In genomic region chr17:10807261-10807998, GRCm38 (mm10) we compare ENCODE assay signal across 21 mouse cellular contexts. TPM values are rescaled to one million over a fixed set of nuclear protein-coding genes. Genes with fewer than 3 reads are reported as not detected.
A peak's percentile ranks its signal among the peaks of the same experiment; 100 is the strongest.
DNase-seq lines count a peak whose midpoint lies in the region; ATAC-seq lines count a peak whose summit lies in the region.
"Had no signal": no experiment of that assay in that cellular context is flagged by ENCODE, and none has a peak within 500 bp of the region (broad histone marks: within the 10 kb centered on the region; RNA-seq: fewer than 3 reads in every experiment).

No protein-coding gene starts in this region.

- H3K4me1 ChIP-seq in embryonic facial prominence, embryonic 14.5 days (ENCODE audit: control insufficient read depth, insufficient read depth, low read length) = no peaks in the 10 kb centered on the region
- H3K4me1 ChIP-seq in embryonic facial prominence, embryonic 10.5 days = no peaks in the 10 kb centered on the region
- H3K4me1 ChIP-seq: embryonic facial prominence, embryonic 15.5 days; heart, embryonic 15.5 days; limb, embryonic 13.5 days; neural tube, embryonic 12.5 days had no signal

- DNase-seq in embryonic facial prominence, embryonic 14.5 days (ENCODE audit: low spot score) = peak; percentile 14
- no peak for DNase-seq in embryonic facial prominence, embryonic 10.5 days (ENCODE audit: low spot score)
- peak; percentile 14 for DNase-seq in layer of hippocampus, adult 11-12 months (ENCODE audit: low spot score)
- DNase-seq in layer of hippocampus, postnatal 10 days (ENCODE audit: low spot score in 2 of 2) = no peak
- DNase-seq in cerebellum, adult 11-12 months = peak; percentile 62
- DNase-seq in cerebellum, postnatal 25 days = peak; percentile 56 to 72
- no peak for DNase-seq in adrenal gland, adult 8-10 months
- DNase-seq: gastrocnemius, postnatal 10 days; heart, adult 18-20 months; right cerebral cortex, postnatal 14 days; thymus, postnatal 4 days had no signal

- no peak overlapping the region for H3K4me2 ChIP-seq in embryonic facial prominence, embryonic 14.5 days (ENCODE audit: low read depth, low read length)
- H3K4me2 ChIP-seq: embryonic facial prominence, embryonic 15.5 days; heart, embryonic 15.5 days; limb, embryonic 13.5 days; neural tube, embryonic 12.5 days had no signal

- no peaks in the 10 kb centered on the region for H3K9me3 ChIP-seq in embryonic facial prominence, embryonic 14.5 days (ENCODE audit: control insufficient read depth, low read length)
- H3K9me3 ChIP-seq in embryonic facial prominence, embryonic 10.5 days = no peaks in the 10 kb centered on the region
- H3K9me3 ChIP-seq: embryonic facial prominence, embryonic 15.5 days; G1E; heart, embryonic 15.5 days; limb, embryonic 13.5 days; neural tube, embryonic 12.5 days had no signal

- H3K27ac ChIP-seq in embryonic facial prominence, embryonic 14.5 days (replicated peaks; ENCODE audit: low read depth, low read length) = no peak overlapping the region
- H3K27ac ChIP-seq in embryonic facial prominence, embryonic 10.5 days (replicated peaks) = no peak overlapping the region
- H3K27ac ChIP-seq: embryonic facial prominence, embryonic 15.5 days; heart, embryonic 15.5 days; layer of hippocampus, adult 2 months; limb, embryonic 13.5 days; liver, embryonic 14.5 days; neural tube, embryonic 12.5 days had no signal

- H3K36me3 ChIP-seq in embryonic facial prominence, embryonic 14.5 days (ENCODE audit: control insufficient read depth, insufficient read depth, low read length) = no peaks in the 10 kb centered on the region
- H3K36me3 ChIP-seq in embryonic facial prominence, embryonic 10.5 days (replicated peaks) = no peaks in the 10 kb centered on the region
- H3K36me3 ChIP-seq: embryonic facial prominence, embryonic 15.5 days; G1E; heart, embryonic 15.5 days; limb, embryonic 13.5 days; neural tube, embryonic 12.5 days had no signal

- WGBS in embryonic facial prominence, embryonic 14.5 days = 78% methylated on average over 13 of the region's 13 CpGs
- WGBS in embryonic facial prominence, embryonic 10.5 days = 85% methylated on average over 13 of the region's 13 CpGs

- no peak; the same call in 1 of the 2 replicates for ATAC-seq in embryonic facial prominence, embryonic 14.5 days (ENCODE audit: low read depth)
- ATAC-seq in monocyte, adult 5-6 weeks (replicated peaks; ENCODE audit: insufficient number of reproducible peaks, low FRiP score, low TSS enrichment, poor library complexity, severe bottlenecking) = no peak
- ATAC-seq: CD4-positive, CD25-positive, alpha-beta regulatory T cell, adult 4 months; intestine, embryonic 16.5 days had no signal

- H3K9ac ChIP-seq in embryonic facial prominence, embryonic 14.5 days (ENCODE audit: low read depth, low read length) = no peak overlapping the region
- H3K9ac ChIP-seq: embryonic facial prominence, embryonic 15.5 days; heart, embryonic 15.5 days; limb, embryonic 13.5 days; liver, embryonic 14.5 days; neural tube, embryonic 12.5 days had no signal

- H3K27me3 ChIP-seq in embryonic facial prominence, embryonic 14.5 days (replicated peaks; ENCODE audit: control insufficient read depth, insufficient read depth, low read length) = no peaks in the 10 kb centered on the region
- H3K27me3 ChIP-seq in embryonic facial prominence, embryonic 10.5 days (replicated peaks; ENCODE audit: low read depth, poor library complexity, severe bottlenecking) = no peaks in the 10 kb centered on the region
- H3K27me3 ChIP-seq: embryonic facial prominence, embryonic 15.5 days; heart, embryonic 15.5 days; limb, embryonic 13.5 days; neural tube, embryonic 12.5 days had no signal

- no peak overlapping the region for H3K4me3 ChIP-seq in embryonic facial prominence, embryonic 14.5 days (ENCODE audit: low read depth, low read length)
- no peak overlapping the region for H3K4me3 ChIP-seq in embryonic facial prominence, embryonic 10.5 days
- H3K4me3 ChIP-seq: embryonic facial prominence, embryonic 15.5 days; heart, embryonic 15.5 days; layer of hippocampus, adult 2 months; limb, embryonic 13.5 days; neural tube, embryonic 12.5 days had no signal

RNA-seq across cellular contexts. Expression of gene Pacrg, which starts 32.7 kb away (rescaled TPM):
- polyA plus RNA-seq in embryonic facial prominence, embryonic 14.5 days (2014; fragmentation: Nextera tagmentation; extraction: Ambion mirVana) = 1.4 and 3.6 TPM in 2 replicates
- 1.5 and 2.0 TPM in 2 replicates for polyA plus RNA-seq in embryonic facial prominence, embryonic 10.5 days (2016; fragmentation: Nextera tagmentation; extraction: Ambion mirVana)
- 10 to 100 TPM; 17.5 to 18.2 TPM for total RNA-seq in layer of hippocampus, postnatal 10 days (2021)
- total RNA-seq in monocyte, adult 5-6 weeks (2017) = 1.4 TPM in 1 of 3 replicates, not detected in the others
- total RNA-seq in adrenal gland, adult 8-10 months (2022) = 1 to 10 TPM; 2.2 to 6.4 (median 4.8) TPM
- polyA plus RNA-seq: CD4-positive, CD25-positive, alpha-beta regulatory T cell, adult 4 months; G1E had no signal

RNA-seq across cellular contexts. Expression of gene Prkn, which starts 32.8 kb away (rescaled TPM):
- 2.3 and 2.9 TPM in 2 replicates for polyA plus RNA-seq in embryonic facial prominence, embryonic 14.5 days (2014; fragmentation: Nextera tagmentation; extraction: Ambion mirVana)
- 0.50 and 1.1 TPM in 2 replicates for polyA plus RNA-seq in embryonic facial prominence, embryonic 10.5 days (2016; fragmentation: Nextera tagmentation; extraction: Ambion mirVana)
- total RNA-seq in layer of hippocampus, postnatal 10 days (2021) = 10 to 100 TPM; 15.7 to 19.9 TPM
- total RNA-seq in monocyte, adult 5-6 weeks (2017) = 0.49 TPM in 1 of 3 replicates, not detected in the others
- total RNA-seq in adrenal gland, adult 8-10 months (2022) = 10 to 100 TPM; 12.0 to 26.3 (median 18.2) TPM

Comparison
In these comparisons a context has a peak if more than half of its experiments do, and no peak if none do; other contexts are left out.
1. DNase-seq: peak in embryonic facial prominence, embryonic 14.5 days (single experiment), layer of hippocampus, adult 11-12 months (single experiment), cerebellum, adult 11-12 months (single experiment) and cerebellum, postnatal 25 days (2 of 2); none in embryonic facial prominence, embryonic 10.5 days (single experiment), layer of hippocampus, postnatal 10 days (0 of 2) and adrenal gland, adult 8-10 months (single experiment).